Mouse (Mus musculus): ENCODE data around the gene Slc38a4. TPM values are rescaled to one million over a fixed set of nuclear protein-coding genes. Genes with fewer than 3 reads are reported as not detected.
A peak's percentile ranks its signal among the peaks of the same experiment; 100 is the strongest.

The Slc38a4 gene
- total RNA-seq, 2 experiments from 2014 or later: 10.1 TPM

- intact Hi-C loops (cut with DNase I): no loop called here
Measured at GRCm38 (mm10) chr15:97022764-97023163, 33.0 kb downstream of the Slc38a4 start.

DNA sequence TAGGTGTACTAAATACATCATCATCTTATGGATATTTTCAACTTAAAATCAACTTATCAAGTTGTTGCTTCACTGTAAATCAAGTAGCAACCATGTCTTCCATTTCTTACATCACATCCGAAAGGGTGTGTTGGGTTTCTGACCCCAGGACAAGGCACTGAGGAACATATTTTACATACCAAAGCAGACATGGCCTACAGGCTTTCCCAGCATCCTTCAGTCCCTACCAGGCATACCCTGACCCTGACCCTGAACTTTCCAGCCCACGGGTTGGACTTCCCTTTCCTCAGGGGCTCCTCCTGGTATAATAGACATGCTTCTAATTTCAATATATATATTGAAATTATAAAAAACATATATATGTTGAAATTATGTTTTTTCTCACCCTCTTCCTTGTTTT, 33.5 kb downstream of the Slc38a4 start:
- intact Hi-C loops (cut with DNase I): no loop called here

More at GRCm38 (mm10) chr15:97022764-97023163, 33.0 kb downstream of the Slc38a4 start:
- DNase-seq: no peak

GRCm38 (mm10) chr15:97020221-97020620, 35.5 kb downstream of the Slc38a4 start:
- no peak for DNase-seq
- intact Hi-C loops (cut with DNase I): no loop called here

More for the DNA sequence above, 33.5 kb downstream of the Slc38a4 start:
- DNase-seq: no peak

DNA sequence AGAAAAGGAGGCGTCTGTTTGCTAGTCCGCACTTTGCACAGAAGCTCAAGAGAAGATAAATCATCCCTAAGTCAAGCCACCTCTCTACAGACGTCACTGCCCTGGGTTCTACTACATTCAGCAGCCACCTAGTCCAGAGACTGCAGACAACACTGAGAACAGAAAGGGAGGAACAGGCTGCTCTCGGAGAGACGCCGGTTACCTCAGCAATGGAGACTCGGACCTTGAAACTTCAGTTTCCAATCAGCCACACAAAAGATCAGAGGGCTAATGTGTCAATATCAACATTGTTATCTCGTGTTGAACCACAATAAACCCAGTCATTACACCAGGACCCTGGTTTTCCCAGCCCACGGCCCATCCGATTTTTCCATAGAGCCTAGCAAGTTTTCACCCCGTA, 36.4 kb downstream of the Slc38a4 start:
- no peak for DNase-seq
- intact Hi-C loops (cut with DNase I): no loop called here

DNA sequence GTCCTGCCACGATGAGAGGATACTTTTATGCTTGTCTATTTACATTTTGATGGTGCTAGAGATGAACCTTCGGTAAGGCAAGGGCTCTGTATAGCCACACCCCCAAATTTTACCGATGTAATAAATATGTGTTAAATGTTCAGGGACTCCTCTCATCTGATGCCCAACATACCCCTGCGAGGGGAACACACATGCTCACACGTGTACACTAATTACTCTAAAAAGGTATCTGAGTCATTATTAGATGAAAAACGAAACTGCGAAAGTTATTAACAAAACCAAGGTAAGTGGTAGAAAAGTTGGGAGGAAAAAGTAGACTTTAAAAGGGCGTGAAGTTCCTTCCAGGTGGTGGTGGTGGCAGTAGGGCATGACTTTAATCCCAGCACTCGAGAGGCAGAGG, 38.6 kb downstream of the Slc38a4 start:
- intact Hi-C loops (cut with DNase I): no loop called here
- DNase-seq: no peak

- no peak for DNase-seq
- intact Hi-C loops (cut with DNase I): no loop called here
Measured at GRCm38 (mm10) chr15:97015036-97015596, 40.6 kb downstream of the Slc38a4 start.

DNA sequence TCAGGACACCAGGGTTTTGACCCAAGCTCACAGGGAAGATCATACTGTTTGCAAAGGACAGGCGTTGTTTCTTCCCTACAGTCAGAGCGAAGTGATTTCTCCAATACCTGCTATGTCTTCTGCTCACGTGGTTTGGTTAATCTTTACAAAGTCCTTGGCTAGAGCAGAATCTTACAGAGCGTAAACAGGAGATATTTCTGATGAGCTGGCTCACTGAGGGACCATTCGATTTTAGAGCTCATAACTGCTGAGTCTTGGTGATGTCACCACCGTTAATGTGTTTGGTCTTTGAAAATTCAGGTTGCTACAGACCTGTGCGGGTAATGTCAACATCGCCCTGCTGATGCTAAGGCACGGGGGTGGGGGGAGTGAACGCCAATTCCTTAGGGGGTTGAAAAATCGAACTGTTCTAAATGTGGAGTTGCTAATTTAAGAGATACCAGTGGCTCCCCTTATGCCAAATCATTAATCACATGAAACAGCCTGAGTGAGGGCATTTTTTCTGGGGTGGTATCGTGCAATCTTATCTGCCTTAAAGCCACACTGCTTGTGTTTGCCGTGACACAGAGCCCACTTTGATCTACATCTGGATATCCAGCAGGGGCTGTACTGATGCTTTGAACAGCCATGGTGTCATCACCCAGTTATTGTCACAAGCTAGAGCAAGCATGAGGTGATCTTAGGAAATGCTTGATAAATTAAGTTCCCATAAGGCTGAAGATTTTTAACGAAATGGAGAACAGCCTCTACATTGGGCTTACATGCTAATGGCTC, 44.0 kb downstream of the Slc38a4 start:
- intact Hi-C loops (cut with DNase I): no loop called here
- no peak for DNase-seq

DNA sequence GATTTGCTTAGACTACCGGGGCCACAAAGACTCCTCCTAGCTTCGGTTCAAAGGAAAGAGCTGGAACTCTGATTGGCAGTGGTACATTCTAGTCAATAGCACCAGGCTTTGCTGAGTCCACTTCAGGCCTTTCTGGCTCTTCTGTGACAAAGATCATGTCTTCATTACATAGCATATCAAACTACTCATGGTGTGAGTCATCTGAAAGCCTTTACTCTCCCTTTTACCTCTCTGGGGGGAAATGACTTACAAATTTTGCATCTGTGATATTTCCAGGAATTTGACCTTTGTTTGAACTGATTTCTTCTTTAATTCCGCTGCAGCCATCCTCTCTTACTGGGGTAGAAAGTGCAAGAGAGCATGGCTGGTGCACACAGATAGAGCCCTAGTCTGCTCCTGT, 46.5 kb downstream of the Slc38a4 start:
- no peak for DNase-seq
- intact Hi-C loops (cut with DNase I): no loop called here

DNA sequence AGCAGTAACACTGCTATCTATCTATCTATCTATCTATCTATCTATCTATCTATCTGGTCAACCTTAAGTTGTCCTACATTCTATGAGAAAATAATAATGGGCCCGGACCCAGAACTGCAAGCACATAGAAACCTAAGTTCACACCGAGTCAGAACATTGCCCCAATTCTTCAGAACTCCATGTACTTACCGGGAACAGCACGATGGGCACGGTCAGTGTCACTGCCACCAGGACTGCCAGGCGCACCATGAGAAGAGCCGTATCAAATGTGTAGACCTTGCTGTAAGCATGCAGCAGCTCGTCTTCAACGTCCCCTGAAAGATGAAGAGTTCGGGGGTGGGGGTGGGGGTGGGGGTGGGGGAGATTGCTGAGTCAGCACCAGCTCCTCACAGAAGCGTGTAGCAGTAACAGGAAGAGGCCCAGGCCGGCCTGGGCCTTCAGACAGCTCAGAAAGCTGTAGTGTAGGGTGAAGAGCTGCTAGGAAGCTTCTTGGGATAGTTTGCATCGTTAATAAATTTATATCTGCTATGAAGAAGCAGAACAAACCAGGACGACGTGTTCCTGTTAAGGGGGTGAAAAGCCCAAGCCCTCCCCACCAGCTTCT, 50.0 kb downstream of the Slc38a4 start:
- intact Hi-C loops (cut with DNase I): no loop called here
- no peak for DNase-seq

- intact Hi-C loops (cut with DNase I): loop anchor here (5.0 kb wide), 1 partner anchor 98 kb away; no protein-coding TSS in a partner anchor
- DNase-seq: no peak
Measured at GRCm38 (mm10) chr15:97004525-97004867, 51.3 kb downstream of the Slc38a4 start.

- peak; percentile 16 to 54 for DNase-seq
Measured at GRCm38 (mm10) chr15:97003851-97004524, 51.8 kb downstream of the Slc38a4 start.

DNA sequence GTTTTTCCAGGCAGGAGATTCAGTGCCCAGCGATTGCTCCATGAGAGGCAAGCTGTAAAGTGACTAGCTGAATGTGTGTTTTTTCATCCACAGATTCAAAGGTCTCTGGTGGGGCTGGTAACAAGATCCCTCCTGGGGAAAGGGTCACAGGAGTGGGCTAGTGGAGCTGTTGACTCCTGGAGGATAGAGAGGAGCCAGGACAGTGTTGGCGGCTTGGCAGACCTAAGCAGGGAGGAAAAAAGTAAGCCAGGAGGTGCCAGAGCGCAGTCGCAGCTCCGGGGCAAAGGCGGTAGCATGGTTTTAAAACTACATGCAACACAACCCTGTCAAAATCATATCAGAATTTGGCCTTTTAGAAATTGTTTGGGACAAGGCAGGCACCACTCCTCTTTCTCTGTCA, 52.6 kb downstream of the Slc38a4 start:
- intact Hi-C loops (cut with DNase I): loop anchor here (5.0 kb wide), 1 partner anchor 99 kb away; no protein-coding TSS in a partner anchor
- DNase-seq: peak; percentile 12

More at GRCm38 (mm10) chr15:97003851-97004524, 51.8 kb downstream of the Slc38a4 start:
- intact Hi-C loops (cut with DNase I): loop anchor here (5.0 kb wide), 1 partner anchor 98 kb away; no protein-coding TSS in a partner anchor

DNA sequence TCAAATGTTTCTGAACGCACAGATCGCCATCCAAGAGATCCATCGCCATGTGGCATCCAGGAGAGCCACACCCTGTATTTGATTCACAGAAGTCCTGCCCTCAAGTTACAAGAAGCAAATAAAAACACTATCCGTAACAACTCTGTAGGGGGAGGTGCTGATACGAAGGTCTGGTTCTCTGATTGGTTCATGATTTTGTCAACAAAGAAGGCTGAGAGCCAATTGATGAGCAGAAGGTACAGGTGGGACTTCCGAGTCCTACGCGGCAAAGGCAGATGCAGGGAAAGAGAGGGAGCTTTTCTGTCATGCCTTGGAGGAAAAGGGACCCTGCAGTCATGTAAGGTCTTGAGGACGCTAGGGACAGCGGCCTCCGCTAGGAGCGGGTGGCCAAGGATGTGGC, 53.0 kb downstream of the Slc38a4 start:
- intact Hi-C loops (cut with DNase I): loop anchor here (5.0 kb wide), 1 partner anchor 100 kb away; no protein-coding TSS in a partner anchor
- no peak for DNase-seq

- intact Hi-C loops (cut with DNase I): loop anchor here (5.0 kb wide), 1 partner anchor 100 kb away; no protein-coding TSS in a partner anchor
- DNase-seq: no peak
Measured at GRCm38 (mm10) chr15:97001886-97002285, 53.9 kb downstream of the Slc38a4 start.

DNA sequence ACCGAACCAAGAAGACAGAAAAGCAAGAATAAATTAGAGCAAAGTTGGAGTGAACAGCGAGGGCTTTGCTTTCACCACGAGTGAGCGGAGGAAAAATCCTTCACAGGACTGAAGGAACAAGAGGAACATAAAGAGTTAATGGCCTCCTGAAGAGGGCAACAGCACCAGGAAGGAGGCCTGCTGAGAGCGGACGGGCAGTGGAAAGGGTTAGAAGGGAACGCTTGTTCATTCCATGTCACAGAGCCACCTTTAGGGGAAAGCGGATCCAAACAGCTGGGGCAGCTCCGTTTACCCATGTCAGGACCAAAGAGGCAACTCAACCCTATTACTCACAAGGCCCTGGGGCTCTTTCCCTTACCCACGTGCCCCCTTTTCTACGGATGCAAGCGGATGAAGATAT, 54.3 kb downstream of the Slc38a4 start:
- DNase-seq: peak; percentile 9 to 11
- intact Hi-C loops (cut with DNase I): loop anchor here (5.0 kb wide), 1 partner anchor 101 kb away; no protein-coding TSS in a partner anchor

- intact Hi-C loops (cut with DNase I): loop anchor here (5.0 kb wide), 1 partner anchor 102 kb away; no protein-coding TSS in a partner anchor
- DNase-seq: peak in 1 of 2 experiments; percentile 29
Measured at GRCm38 (mm10) chr15:97000319-97001251, 55.2 kb downstream of the Slc38a4 start.

DNA sequence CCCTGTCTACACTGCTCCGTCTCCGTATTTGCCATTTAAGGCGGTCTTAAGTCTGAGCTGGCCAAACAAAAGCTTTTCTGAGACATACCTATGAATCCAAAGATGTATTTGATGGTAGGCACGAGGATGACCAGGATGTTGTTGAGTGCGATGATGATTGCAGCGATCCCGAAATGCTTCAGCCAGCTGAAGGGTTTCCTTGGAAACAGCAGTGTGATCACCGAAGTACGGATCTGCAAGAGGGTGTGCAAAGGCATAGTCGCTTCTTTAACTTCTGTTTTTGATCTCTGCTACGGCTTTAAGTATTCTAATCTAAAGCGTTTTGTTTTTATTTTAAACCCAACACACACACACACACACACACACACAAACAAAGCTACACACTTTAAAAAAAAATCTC, 56.4 kb downstream of the Slc38a4 start:
- intact Hi-C loops (cut with DNase I): no loop called here
- DNase-seq: no peak

- intact Hi-C loops (cut with DNase I): no loop called here
- DNase-seq: no peak
Measured at GRCm38 (mm10) chr15:96985618-96986017, 70.1 kb downstream of the Slc38a4 start.

DNA sequence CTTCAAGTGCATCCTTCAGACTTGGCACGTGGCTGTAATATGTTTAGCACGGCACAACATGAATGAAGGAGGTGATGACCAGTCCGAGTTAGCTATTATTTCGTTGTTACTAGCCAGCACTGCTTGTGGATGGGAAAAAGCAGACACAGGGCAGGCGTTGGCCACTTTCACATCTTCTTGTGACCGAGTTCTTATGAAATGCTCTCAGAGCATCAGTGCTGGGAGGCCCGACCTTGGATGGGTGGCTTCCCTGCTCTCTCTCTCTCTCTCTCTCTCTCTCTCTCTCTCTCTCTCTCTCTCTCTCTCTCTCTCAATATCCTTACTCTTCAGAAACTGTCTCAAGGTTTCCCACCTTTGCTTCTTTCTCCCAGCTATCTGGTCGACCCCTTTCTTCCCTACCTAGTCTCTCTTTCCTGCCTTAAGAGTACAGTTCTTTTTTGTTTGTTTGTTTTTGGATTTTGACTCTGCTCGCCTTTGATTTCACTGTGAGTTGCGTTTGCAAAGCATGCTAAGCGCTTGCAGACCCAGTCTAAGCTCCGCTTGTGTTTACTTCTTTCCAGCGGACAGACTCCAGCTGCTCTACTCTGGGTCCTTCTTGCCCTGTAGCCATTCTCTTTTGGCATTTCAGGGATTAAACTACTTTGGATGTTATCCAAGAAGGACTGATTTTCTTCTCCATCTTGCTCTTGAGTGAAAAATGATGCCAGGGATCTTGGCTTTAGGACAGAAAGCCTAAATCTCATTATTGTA, 72.0 kb downstream of the Slc38a4 start:
- no peak for DNase-seq
- intact Hi-C loops (cut with DNase I): no loop called here

Measured in heart, postnatal 36 days (tissue).